In genomic region chr15:56807611-56808010, GRCm38 (mm10) we compare ENCODE assay signal across 13 mouse cellular contexts.
DNase-seq lines count a peak whose midpoint lies in the region; ATAC-seq lines count a peak whose summit lies in the region.
"Had no signal": no experiment of that assay in that cellular context is flagged by ENCODE, and none has a peak within 500 bp of the region (broad histone marks: within the 10 kb centered on the region; RNA-seq: fewer than 3 reads in every experiment).

No protein-coding gene starts in this region.

- H3K36me3 ChIP-seq in hindbrain, embryonic 10.5 days, result no peaks in the 10 kb centered on the region
- no peaks in the 10 kb centered on the region for H3K36me3 ChIP-seq in hindbrain, embryonic 14.5 days (replicated peaks; ENCODE audit: control insufficient read depth, insufficient read depth)
- H3K36me3 ChIP-seq: embryonic facial prominence, embryonic 15.5 days; hindbrain, embryonic 13.5 days; neural tube, embryonic 12.5 days had no signal

- H3K27ac ChIP-seq in hindbrain, embryonic 10.5 days, result no peak overlapping the region
- H3K27ac ChIP-seq in hindbrain, embryonic 14.5 days, result no peak overlapping the region
- H3K27ac ChIP-seq: embryonic facial prominence, embryonic 15.5 days; hindbrain, embryonic 13.5 days; kidney, postnatal 0 days; neural tube, embryonic 12.5 days had no signal

- H3K4me1 ChIP-seq in hindbrain, embryonic 10.5 days (replicated peaks), result no peaks in the 10 kb centered on the region; the same call in 1 of the 2 replicates
- H3K4me1 ChIP-seq in hindbrain, embryonic 14.5 days (replicated peaks; ENCODE audit: control insufficient read depth, insufficient read depth, low read length), result no peaks in the 10 kb centered on the region
- H3K4me1 ChIP-seq: embryonic facial prominence, embryonic 15.5 days; hindbrain, embryonic 13.5 days; neural tube, embryonic 12.5 days had no signal

- WGBS in hindbrain, embryonic 10.5 days, result 52% methylated on average over 5 of the region's 5 CpGs
- 70% methylated on average over 5 of the region's 5 CpGs for WGBS in hindbrain, embryonic 14.5 days

- H3K27me3 ChIP-seq in hindbrain, embryonic 10.5 days (ENCODE audit: insufficient read depth, poor library complexity, severe bottlenecking), result no peaks in the 10 kb centered on the region
- H3K27me3 ChIP-seq in hindbrain, embryonic 14.5 days (ENCODE audit: control insufficient read depth, insufficient read depth, low read length), result no peaks in the 10 kb centered on the region
- H3K27me3 ChIP-seq: embryonic facial prominence, embryonic 15.5 days; hindbrain, embryonic 13.5 days; neural tube, embryonic 12.5 days had no signal

- H3K4me2 ChIP-seq in hindbrain, embryonic 14.5 days (replicated peaks), result no peak overlapping the region
- H3K4me2 ChIP-seq: embryonic facial prominence, embryonic 15.5 days; hindbrain, embryonic 13.5 days; neural tube, embryonic 12.5 days had no signal

- H3K4me3 ChIP-seq in hindbrain, embryonic 10.5 days, result no peak overlapping the region
- H3K4me3 ChIP-seq in hindbrain, embryonic 14.5 days (replicated peaks; ENCODE audit: low read length), result no peak overlapping the region
- H3K4me3 ChIP-seq: embryonic facial prominence, embryonic 15.5 days; hindbrain, embryonic 13.5 days; neural tube, embryonic 12.5 days had no signal

- ATAC-seq in hindbrain, embryonic 14.5 days (ENCODE audit: low FRiP score), result no peak
- no peak for ATAC-seq in megakaryocyte progenitor cell, adult 5-6 weeks (replicated peaks; ENCODE audit: poor library complexity)

- H3K9me3 ChIP-seq in hindbrain, embryonic 10.5 days, result no peaks in the 10 kb centered on the region
- no peaks in the 10 kb centered on the region for H3K9me3 ChIP-seq in hindbrain, embryonic 14.5 days (ENCODE audit: control insufficient read depth, low read length)
- H3K9me3 ChIP-seq: embryonic facial prominence, embryonic 15.5 days; hindbrain, embryonic 13.5 days; neural tube, embryonic 12.5 days had no signal

- no peak overlapping the region for H3K9ac ChIP-seq in hindbrain, embryonic 14.5 days
- H3K9ac ChIP-seq: embryonic facial prominence, embryonic 15.5 days; hindbrain, embryonic 13.5 days; neural tube, embryonic 12.5 days had no signal

- peak; percentile 60 for DNase-seq in hindbrain, embryonic 10.5 days (ENCODE audit: low spot score)
- no peak for DNase-seq in hindbrain, embryonic 14.5 days (ENCODE audit: low spot score)
- peak; percentile 35 for DNase-seq in embryo, embryonic 9.5 days (ENCODE audit: extremely low spot score)
- DNase-seq in heart, postnatal 4 days, result peak; percentile 24
- DNase-seq in lung, postnatal 4 days, result peak; percentile 18 to 75
- no peak for DNase-seq in kidney, adult 8-10 months
- DNase-seq in cerebellum, adult 11-12 months, result no peak
- DNase-seq: right cerebral cortex, postnatal 25 days had no signal

Comparison
In these comparisons a context has a peak if more than half of its experiments do, and no peak if none do; other contexts are left out.
1. DNase-seq: peak in hindbrain, embryonic 10.5 days (single experiment), embryo, embryonic 9.5 days (single experiment), heart, postnatal 4 days (single experiment) and lung, postnatal 4 days (2 of 2); none in hindbrain, embryonic 14.5 days (single experiment), kidney, adult 8-10 months (0 of 2) and cerebellum, adult 11-12 months (single experiment).